Mouse (Mus musculus) liver, postnatal 0 days (tissue): Measurements from ENCODE around the gene Ttc13. TPM values are rescaled to one million over a fixed set of nuclear protein-coding genes. Genes with fewer than 3 reads are reported as not detected.

Source experiments
- ATAC-seq: fragments of 200-750 bp; cut with Nextera tagmentation; 2 replicates; pipeline ENCODE4 v1.8.0; 2017; ENCODE audit warnings: mild to moderate bottlenecking, moderate library complexity
- DNase-seq: peaks from one replicate; pipeline ENCODE4 v3.0.0-alpha.2; 2016
- H3K27ac ChIP-seq: fragments of 300-500 bp; sonication (generic); 2 replicates; pipeline ENCODE4 v1.5.1; 2014; ENCODE audit warnings: antibody characterized with exemption, moderate library complexity, mild to moderate bottlenecking, low read depth
- H3K27me3 ChIP-seq: fragments of 300-500 bp; sonication (generic); 2 replicates; pipeline ENCODE4 v1.6.1; 2014; ENCODE audit warnings: low read length, control low read depth, mixed read lengths; ENCODE audit not compliant: insufficient read depth
- H3K36me3 ChIP-seq: fragments of 300-500 bp; sonication (generic); replicated peaks from 2 replicates; pipeline ENCODE4 v1.6.1; 2014; ENCODE audit warnings: mild to moderate bottlenecking, control low read depth, low read length, moderate library complexity, mixed read lengths; ENCODE audit not compliant: insufficient read depth
- H3K4me1 ChIP-seq: fragments of 300-500 bp; sonication (generic); 2 replicates; pipeline ENCODE4 v1.6.1; 2014; ENCODE audit warnings: antibody characterized with exemption, mild to moderate bottlenecking, control low read depth; ENCODE audit not compliant: insufficient read depth
- H3K4me2 ChIP-seq: fragments of 300-500 bp; sonication (generic); 2 replicates; pipeline ENCODE4 v1.6.1; 2014; ENCODE audit warnings: low read depth, mild to moderate bottlenecking, low read length, moderate library complexity, mixed read lengths
- H3K4me3 ChIP-seq: fragments of 300-500 bp; sonication (generic); 2 replicates; pipeline ENCODE4 v1.5.1; 2014; ENCODE audit warnings: low read depth, low read length
- H3K9ac ChIP-seq: fragments of 300-500 bp; sonication (generic); replicated peaks from 2 replicates; pipeline ENCODE4 v1.6.1; 2014; ENCODE audit warnings: mild to moderate bottlenecking, moderate library complexity
- H3K9me3 ChIP-seq: fragments of 300-500 bp; sonication (generic); 2 replicates; pipeline ENCODE4 v1.6.1; 2016; ENCODE audit warnings: mild to moderate bottlenecking, control low read depth, low read length, mixed read lengths
- CTCF ChIP-seq: sonication (generic); IDR thresholded peaks from 2 replicates; pipeline ENCODE4 v1.5.1; 2016; ENCODE audit warnings: antibody characterized with exemption, low read depth
- EP300 ChIP-seq: IDR thresholded peaks from 2 replicates; pipeline ENCODE4 v1.6.1; 2016; ENCODE audit warnings: antibody characterized with exemption, low read depth, mild to moderate bottlenecking
- WGBS: fragments of 180-500 bp; shearing (Covaris S2); extraction: QIAGEN DNeasy Blood & Tissue Kit; methylation state at CpG from one replicate; pipeline ENCODE4 v1.1.7; 2014; ENCODE audit not compliant: insufficient replicate concordance; 5-methylcytosine and 5-hydroxymethylcytosine counted together
- polyA plus RNA-seq: library from polyadenylated mRNA; unstranded; fragments of >200 nt; fragmentation: Nextera tagmentation; extraction: Ambion mirVana; gene quantifications from 2 replicates; pipeline ENCODE4 v1.2.1, GENCODE M21; 2015

The Ttc13 gene
- polyA plus RNA-seq, 1 experiment from 2014 or later: 14.0 TPM

DNA sequence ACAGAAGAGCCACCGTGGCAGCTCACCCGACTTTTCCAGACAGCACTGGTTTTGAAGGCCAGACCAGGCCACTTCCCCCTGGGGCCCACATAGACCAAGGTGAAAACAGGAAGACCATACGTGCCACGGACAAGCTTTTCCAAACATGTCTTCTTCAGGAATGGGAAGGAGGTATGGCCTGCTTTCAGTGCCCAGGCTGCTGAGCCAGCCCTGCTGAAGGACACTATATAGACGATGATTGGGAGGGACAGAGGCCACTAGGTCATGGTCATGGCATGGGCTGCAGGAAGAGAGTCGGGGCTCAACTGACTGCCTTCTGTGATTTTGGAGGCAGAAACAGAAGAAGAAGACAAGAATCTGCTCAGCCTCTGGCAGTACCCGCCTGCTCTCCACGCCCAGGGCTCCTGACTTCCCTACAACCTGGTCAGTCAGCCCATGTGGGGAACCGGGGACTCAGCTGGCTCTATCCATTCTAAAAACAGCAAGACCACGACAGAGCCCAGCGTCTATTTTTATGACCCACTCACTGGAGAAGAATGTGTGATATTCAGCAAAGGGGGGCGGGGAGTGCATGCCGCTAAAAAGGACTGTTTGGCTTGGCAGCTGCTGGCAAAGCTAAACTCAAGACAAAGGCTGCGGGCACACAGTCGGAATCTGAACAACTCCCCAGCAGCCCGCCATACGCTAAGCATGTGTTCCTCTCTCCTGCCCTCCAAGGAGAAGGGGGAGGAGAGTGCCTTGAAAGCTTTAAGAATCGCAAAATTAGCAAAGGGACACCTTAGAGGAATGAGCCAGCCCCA is 78.0 kb downstream of the Ttc13 start:
- H3K4me2 ChIP-seq: no peak overlapping the region
- TF ChIP-seq EP300 (no peak), CTCF (no peak)
- no peak overlapping the region for H3K4me3 ChIP-seq
- ATAC-seq: no peak
- no peaks in the 10 kb centered on the region for H3K9me3 ChIP-seq
- peaks cover 11% of the 10 kb centered on the region for H3K36me3 ChIP-seq
- H3K4me1 ChIP-seq: no peaks in the 10 kb centered on the region
- 61% methylated on average over 18 of the region's 18 CpGs for WGBS
- no peak overlapping the region for H3K9ac ChIP-seq
- no peak for DNase-seq
- H3K27me3 ChIP-seq: no peaks in the 10 kb centered on the region
- no peak overlapping the region for H3K27ac ChIP-seq

DNA sequence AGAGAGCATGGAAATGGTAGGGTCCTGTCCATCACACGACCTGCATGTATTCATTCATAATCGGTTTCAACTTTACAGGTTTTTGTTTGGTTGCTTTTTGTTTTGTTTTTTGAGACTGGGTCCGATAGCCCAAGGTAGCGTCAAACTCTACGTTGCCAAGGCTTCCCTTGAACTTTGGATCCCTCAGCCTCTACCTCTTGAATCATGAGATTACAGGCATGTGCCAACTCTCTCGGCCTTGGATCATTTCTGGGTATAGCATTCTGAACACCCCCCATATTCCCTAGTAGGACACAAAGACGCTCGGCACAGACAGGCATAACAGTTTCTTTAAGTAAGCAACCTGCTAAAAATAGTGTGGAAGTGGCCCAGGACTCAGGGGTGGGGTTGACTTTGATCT is 80.2 kb downstream of the Ttc13 start:
- Histone ChIP-seq H3K36me3 (peaks cover 28% of the 10 kb centered on the region), H3K4me1 (no peaks in the 10 kb centered on the region), H3K4me2 (no peak overlapping the region), H3K9ac (no peak overlapping the region), H3K4me3 (no peak overlapping the region), H3K9me3 (no peaks in the 10 kb centered on the region), H3K27me3 (no peaks in the 10 kb centered on the region), H3K27ac (no peak overlapping the region)
- ATAC-seq: no peak
- TF ChIP-seq EP300: no peak
- no peak for DNase-seq
- 93% methylated on average over 8 of the region's 8 CpGs for WGBS

DNA sequence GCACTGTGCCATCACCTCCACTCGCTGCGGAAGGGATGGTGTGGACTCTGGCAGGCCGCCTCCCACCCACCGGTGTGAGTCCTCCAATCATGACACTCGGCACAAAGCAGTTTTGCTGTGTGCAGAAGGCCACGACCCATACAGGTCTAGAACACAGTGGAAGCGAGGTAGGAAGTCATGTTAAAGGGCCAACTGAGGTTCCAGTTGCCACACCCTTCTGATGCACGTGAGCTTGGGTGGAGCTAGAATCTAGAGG is 86.6 kb downstream of the Ttc13 start:
- Histone ChIP-seq H3K27me3 (no peaks in the 10 kb centered on the region), H3K27ac (no peak overlapping the region), H3K36me3 (peaks cover 24% of the 10 kb centered on the region), H3K4me3 (no peak overlapping the region), H3K9ac (no peak overlapping the region), H3K4me1 (peaks cover 2% of the 10 kb centered on the region; the same call in 1 of the 2 replicates), H3K9me3 (no peaks in the 10 kb centered on the region), H3K4me2 (no peak overlapping the region)
- no peak for DNase-seq
- TF ChIP-seq CTCF: no peak
- TF ChIP-seq EP300: no peak
- 74% methylated on average over 8 of the region's 8 CpGs for WGBS
- peak; percentile 35; the same call in 1 of the 2 replicates for ATAC-seq

DNA sequence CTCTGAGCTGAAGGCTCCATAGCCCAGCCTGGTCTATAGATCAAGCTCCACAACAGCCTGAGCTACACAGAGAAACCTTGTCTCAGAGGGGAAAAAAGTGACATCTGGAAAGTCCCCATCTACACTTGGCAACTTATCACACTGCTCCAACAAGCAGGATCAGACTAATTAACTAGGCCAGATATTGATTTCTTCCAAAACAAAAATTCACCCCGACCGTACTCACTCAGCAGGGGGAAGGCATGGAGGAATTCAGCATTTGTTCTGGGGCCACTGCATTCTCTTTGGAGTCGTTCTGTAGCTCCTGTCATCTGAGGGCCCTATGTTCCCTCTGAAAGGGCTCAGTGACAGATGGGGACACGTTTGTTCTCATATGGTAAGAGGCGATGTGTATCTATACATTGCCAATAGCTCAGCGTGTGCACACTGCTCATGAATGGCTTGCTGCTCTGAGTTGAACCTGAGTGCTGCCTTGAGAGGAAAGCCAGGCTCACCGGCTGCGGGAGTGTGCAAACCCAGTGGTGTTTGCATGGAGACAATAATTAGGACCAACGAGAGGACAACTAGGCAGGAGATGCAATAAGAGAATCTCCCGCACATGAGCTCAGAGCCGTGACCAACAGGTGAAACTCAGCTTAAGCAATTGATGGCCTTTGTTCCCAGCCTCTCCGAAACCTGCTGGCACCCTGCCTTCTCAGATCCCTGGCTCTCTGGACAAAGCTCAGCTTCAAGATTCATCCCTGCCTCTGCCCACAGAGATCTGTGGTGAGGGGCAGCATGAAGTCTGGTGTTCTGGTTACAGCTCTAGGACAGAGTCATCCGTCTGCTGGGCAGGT is 87.2 kb downstream of the Ttc13 start:
- H3K4me3 ChIP-seq: no peak overlapping the region
- 73% methylated on average over 13 of the region's 13 CpGs for WGBS
- TF ChIP-seq EP300 (no peak), CTCF (no peak)
- no peak overlapping the region for H3K9ac ChIP-seq
- H3K36me3 ChIP-seq: peaks cover 24% of the 10 kb centered on the region
- no peaks in the 10 kb centered on the region for H3K27me3 ChIP-seq
- H3K4me2 ChIP-seq: no peak overlapping the region
- H3K27ac ChIP-seq: no peak overlapping the region
- DNase-seq (peak; percentile 27), ATAC-seq (peak; percentile 49)
- peaks cover 2% of the 10 kb centered on the region; the same call in 1 of the 2 replicates for H3K4me1 ChIP-seq
- no peaks in the 10 kb centered on the region for H3K9me3 ChIP-seq

DNA sequence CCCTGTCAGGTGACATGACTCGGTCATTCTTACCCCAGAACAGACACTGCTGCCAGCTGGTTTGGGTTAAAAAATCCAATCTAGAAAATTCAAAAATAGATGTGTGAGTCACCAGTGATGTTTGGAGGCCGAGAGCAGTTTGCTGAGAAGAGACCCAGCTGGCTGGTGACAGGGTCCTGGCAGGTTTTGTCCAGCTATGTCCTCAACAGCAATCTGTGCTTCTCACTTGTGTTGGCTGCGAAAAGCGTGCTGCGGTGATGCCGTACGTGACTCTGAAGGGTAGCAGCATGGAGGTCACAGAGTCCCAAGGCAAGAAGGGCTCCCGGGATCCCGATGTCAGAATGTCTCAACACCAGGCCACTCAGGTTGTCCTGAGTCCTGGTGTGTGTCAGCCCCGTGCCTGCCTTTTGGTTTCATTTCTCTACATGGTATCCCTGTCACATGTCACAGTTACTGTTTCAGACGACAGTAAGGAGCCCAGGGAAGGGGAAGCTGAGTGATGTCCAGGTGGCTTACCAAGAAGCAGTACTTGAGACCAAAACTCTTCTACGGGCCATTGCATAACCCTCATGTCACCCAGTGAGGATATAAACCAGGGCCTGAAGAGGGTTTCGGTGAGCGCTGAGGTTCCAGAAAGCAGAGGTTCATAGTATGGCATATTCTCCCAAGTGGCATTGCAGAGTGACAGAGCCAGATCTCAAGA is 88.6 kb downstream of the Ttc13 start:
- TF ChIP-seq EP300 (no peak), CTCF (no peak)
- no peak overlapping the region for H3K4me2 ChIP-seq
- no peak for DNase-seq
- no peak overlapping the region for H3K27ac ChIP-seq
- peaks cover 13% of the 10 kb centered on the region for H3K36me3 ChIP-seq
- no peak overlapping the region for H3K9ac ChIP-seq
- ATAC-seq: no peak
- no peaks in the 10 kb centered on the region for H3K9me3 ChIP-seq
- no peaks in the 10 kb centered on the region for H3K27me3 ChIP-seq
- H3K4me1 ChIP-seq: peaks cover 2% of the 10 kb centered on the region; the same call in 1 of the 2 replicates
- H3K4me3 ChIP-seq: no peak overlapping the region
- 75% methylated on average over 14 of the region's 14 CpGs for WGBS

DNA sequence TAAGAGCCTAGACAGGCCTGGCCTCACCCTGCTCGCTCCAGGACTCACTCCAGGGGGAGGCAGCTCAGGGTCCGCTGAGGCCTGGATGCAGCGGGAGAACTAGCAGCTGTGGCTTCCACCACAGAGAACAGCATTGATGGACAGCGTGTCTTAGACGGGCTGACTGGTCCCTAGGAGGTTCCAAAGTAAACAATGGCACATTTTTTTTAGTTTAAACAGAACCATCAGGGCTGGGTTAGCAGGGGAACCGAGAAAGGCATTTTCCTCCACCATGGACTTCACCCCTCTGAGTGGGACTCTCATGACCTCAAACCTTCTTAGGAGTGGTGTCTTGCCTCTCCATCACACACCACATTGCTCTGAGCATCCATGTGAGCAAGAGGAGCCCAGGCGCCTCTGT is 89.8 kb downstream of the Ttc13 start:
- H3K4me3 ChIP-seq: no peak overlapping the region
- H3K4me1 ChIP-seq: peaks cover 2% of the 10 kb centered on the region; the same call in 1 of the 2 replicates
- peaks cover 3% of the 10 kb centered on the region; the same call in 1 of the 2 replicates for H3K36me3 ChIP-seq
- no peak for ATAC-seq
- no peak overlapping the region for H3K9ac ChIP-seq
- H3K27ac ChIP-seq: no peak overlapping the region
- H3K4me2 ChIP-seq: no peak overlapping the region
- H3K9me3 ChIP-seq: no peaks in the 10 kb centered on the region
- TF ChIP-seq EP300 (no peak), CTCF (no peak)
- H3K27me3 ChIP-seq: no peaks in the 10 kb centered on the region
- WGBS: 46% methylated on average over 7 of the region's 7 CpGs
- DNase-seq: no peak
